Mouse (Mus musculus) lung, postnatal 10 days (tissue): ENCODE measurements around the gene Slc4a11.
A peak's percentile ranks its signal among the peaks of the same experiment; 100 is the strongest.
"Not testable (repeated sequence)": the region's sequence is repeated elsewhere in the genome, so short reads cannot be mapped to it uniquely, and the experiment has no call there.

ENCODE experiments used
- DNase-seq: peaks from one replicate; pipeline ENCODE4 v3.0.0; 2021

The Slc4a11 gene

GRCm38 (mm10) chr2:130677211-130677610 is 20.1 kb downstream of the Slc4a11 start:
- DNase-seq = no peak

- peak; percentile 92 for DNase-seq
Measured at GRCm38 (mm10) chr2:130667559-130667958, 29.8 kb downstream of the Slc4a11 start, which contains the start of gene Itpa. Itpa (plus strand) TSS chr2:130667610.

- DNase-seq = peak; percentile 94
Measured at GRCm38 (mm10) chr2:130664102-130664701, 33.1 kb downstream of the Slc4a11 start, which contains the start of gene Ddrgk1. Ddrgk1 (minus strand) TSS chr2:130664659.

- DNase-seq = no peak
Measured at GRCm38 (mm10) chr2:130663342-130663741, 34.0 kb downstream of the Slc4a11 start.

GRCm38 (mm10) chr2:130658530-130658929 is 38.8 kb downstream of the Slc4a11 start:
- no peak for DNase-seq

- DNase-seq = no peak
Measured at GRCm38 (mm10) chr2:130657541-130657940, 39.8 kb downstream of the Slc4a11 start.

GRCm38 (mm10) chr2:130656536-130656935 is 40.8 kb downstream of the Slc4a11 start:
- no peak for DNase-seq

- DNase-seq = no peak
Measured at GRCm38 (mm10) chr2:130655660-130656339, 41.5 kb downstream of the Slc4a11 start.

- no peak for DNase-seq
Measured at GRCm38 (mm10) chr2:130653760-130654159, 43.6 kb downstream of the Slc4a11 start.

- DNase-seq = no peak
Measured at GRCm38 (mm10) chr2:130653303-130653702, 44.0 kb downstream of the Slc4a11 start.

GRCm38 (mm10) chr2:130649028-130649427 is 48.3 kb downstream of the Slc4a11 start:
- DNase-seq = not testable (repeated sequence)

- no peak for DNase-seq
Measured at GRCm38 (mm10) chr2:130645198-130645597, 52.1 kb downstream of the Slc4a11 start.

- DNase-seq = peak; percentile 95
Measured at GRCm38 (mm10) chr2:130642684-130643369, 54.5 kb downstream of the Slc4a11 start, which contains the start of gene Lzts3. Lzts3 (minus strand) TSS chr2:130642803.

- no peak for DNase-seq
Measured at GRCm38 (mm10) chr2:130642197-130642660, 55.1 kb downstream of the Slc4a11 start.

GRCm38 (mm10) chr2:130641351-130642025 is 55.8 kb downstream of the Slc4a11 start:
- no peak for DNase-seq

- DNase-seq = no peak
Measured at GRCm38 (mm10) chr2:130639276-130639675, 58.0 kb downstream of the Slc4a11 start.

- no peak for DNase-seq
Measured at GRCm38 (mm10) chr2:130638101-130638611, 59.2 kb downstream of the Slc4a11 start.

GRCm38 (mm10) chr2:130635847-130636246 is 61.5 kb downstream of the Slc4a11 start:
- no peak for DNase-seq

GRCm38 (mm10) chr2:130634739-130635411 is 62.4 kb downstream of the Slc4a11 start:
- DNase-seq = peak; percentile 32
